ENCODE assay signal across 8 mouse cellular contexts in genomic region chr5:144100149-144100935, GRCm38 (mm10). TPM values are rescaled to one million over a fixed set of nuclear protein-coding genes. Genes with fewer than 3 reads are reported as not detected.
DNase-seq lines count a peak whose midpoint lies in the region; ATAC-seq and TF ChIP-seq lines count a peak whose summit lies in the region.

TSS of gene Lmtk2 (plus strand) at chr5:144100436.

- H3K4me2 ChIP-seq in forebrain, embryonic 13.5 days = peak within 1 kb of the TSS; percentile 70
- H3K4me2 ChIP-seq in liver, postnatal 0 days (ENCODE audit: low read depth, low read length) = peak within 1 kb of the TSS; percentile 99
- peak within 1 kb of the TSS; percentile 65 for H3K4me2 ChIP-seq in neural tube, embryonic 14.5 days (ENCODE audit: low read depth, low read length)

- peak; percentile 100 for ATAC-seq in forebrain, embryonic 13.5 days
- ATAC-seq in liver, postnatal 0 days = peak; percentile 99
- ATAC-seq in neural tube, embryonic 14.5 days (ENCODE audit: low read depth) = peak; percentile 100

- peak within 1 kb of the TSS; percentile 97 for H3K9ac ChIP-seq in forebrain, embryonic 13.5 days
- H3K9ac ChIP-seq in liver, postnatal 0 days (replicated peaks) = peak within 1 kb of the TSS; percentile 95
- H3K9ac ChIP-seq in neural tube, embryonic 14.5 days (replicated peaks; ENCODE audit: low read depth, low read length) = peak within 1 kb of the TSS; percentile 92

- no peaks in the 10 kb centered on the region for H3K27me3 ChIP-seq in E14TG2a.4 (ENCODE audit: insufficient read depth, low read length)
- peaks cover 11% of the 10 kb centered on the region; the same call in 1 of the 2 replicates for H3K27me3 ChIP-seq in forebrain, embryonic 13.5 days
- H3K27me3 ChIP-seq in liver, postnatal 0 days (ENCODE audit: insufficient read depth, low read length) = peaks cover 12% of the 10 kb centered on the region; the same call in 1 of the 2 replicates
- H3K27me3 ChIP-seq in neural tube, embryonic 14.5 days (ENCODE audit: control insufficient read depth, insufficient read depth, low read length) = no peaks in the 10 kb centered on the region

- H3K4me3 ChIP-seq in E14TG2a.4 (replicated peaks; ENCODE audit: low read length) = peak within 1 kb of the TSS; percentile 95
- H3K4me3 ChIP-seq in forebrain, embryonic 13.5 days = peak within 1 kb of the TSS; percentile 99
- H3K4me3 ChIP-seq in liver, postnatal 0 days (ENCODE audit: low read depth, low read length) = peak within 1 kb of the TSS; percentile 96
- peak within 1 kb of the TSS; percentile 93 for H3K4me3 ChIP-seq in neural tube, embryonic 14.5 days (ENCODE audit: low read depth, low read length)

- TF ChIP-seq EP300 in liver, postnatal 0 days (IDR thresholded peaks at IDR 0.05; ENCODE audit: low read depth) = no peak

- peaks cover 26% of the 10 kb centered on the region for H3K9me3 ChIP-seq in E14TG2a.4 (ENCODE audit: low read length)
- H3K9me3 ChIP-seq in forebrain, embryonic 13.5 days (replicated peaks) = no peaks in the 10 kb centered on the region
- H3K9me3 ChIP-seq in liver, postnatal 0 days (ENCODE audit: low read length) = no peaks in the 10 kb centered on the region
- no peaks in the 10 kb centered on the region for H3K9me3 ChIP-seq in neural tube, embryonic 14.5 days (ENCODE audit: control insufficient read depth, low read length)

- peak within 1 kb of the TSS; percentile 91 for H3K27ac ChIP-seq in forebrain, embryonic 13.5 days
- H3K27ac ChIP-seq in liver, postnatal 0 days (ENCODE audit: low read depth) = peak within 1 kb of the TSS; percentile 68
- H3K27ac ChIP-seq in neural tube, embryonic 14.5 days (ENCODE audit: low read depth, low read length) = peak within 1 kb of the TSS; percentile 90

- peak; percentile 80 for TF ChIP-seq CTCF in E14TG2a.4 (conservative IDR thresholded peaks at IDR 0.05; ENCODE audit: low read length)
- peak; percentile 97 for TF ChIP-seq CTCF in liver, postnatal 0 days (IDR thresholded peaks at IDR 0.05; ENCODE audit: low read depth)

- 0% methylated on average over 62 of the region's 90 CpGs for WGBS in forebrain, embryonic 13.5 days
- WGBS in large intestine, adult 2 months = under 1% methylated on average over 90 of the region's 90 CpGs
- WGBS in liver, postnatal 0 days (ENCODE audit: insufficient replicate concordance) = 1% methylated on average over 76 of the region's 90 CpGs
- WGBS in neural tube, embryonic 14.5 days = under 1% methylated on average over 59 of the region's 90 CpGs

- DNase-seq in c-Kit-positive CD71-positive TER-119-positive erythroid progenitor cells, embryonic 14.5 days (ENCODE audit: low spot score) = peak; percentile 92
- peak; percentile 98 to 99 for DNase-seq in heart, postnatal 10 days
- DNase-seq in large intestine, adult 2 months (ENCODE audit: low read depth, low spot score) = peak; percentile 78
- DNase-seq in liver, postnatal 0 days = peak; percentile 96
- DNase-seq in testis, postnatal 10 days (ENCODE audit: low spot score) = peak; percentile 98

- intact Hi-C loops in heart, postnatal 10 days (cut with DNase I) = loop anchor here (1.0 kb wide), 1 partner anchor 53 kb away; no protein-coding TSS in a partner anchor

- H3K36me3 ChIP-seq in E14TG2a.4 (ENCODE audit: insufficient read depth, low read length) = no peaks in the 10 kb centered on the region
- H3K36me3 ChIP-seq in forebrain, embryonic 13.5 days (ENCODE audit: poor library complexity, severe bottlenecking) = no peaks in the 10 kb centered on the region
- H3K36me3 ChIP-seq in liver, postnatal 0 days (replicated peaks; ENCODE audit: insufficient read depth, low read length) = no peaks in the 10 kb centered on the region
- no peaks in the 10 kb centered on the region for H3K36me3 ChIP-seq in neural tube, embryonic 14.5 days (ENCODE audit: control insufficient read depth, insufficient read depth, low read length)

- peaks cover 59% of the 10 kb centered on the region for H3K4me1 ChIP-seq in E14TG2a.4 (replicated peaks; ENCODE audit: low read depth, low read length)
- H3K4me1 ChIP-seq in forebrain, embryonic 13.5 days = peaks cover 25% of the 10 kb centered on the region
- H3K4me1 ChIP-seq in liver, postnatal 0 days (ENCODE audit: insufficient read depth) = peaks cover 20% of the 10 kb centered on the region
- peaks cover 6% of the 10 kb centered on the region for H3K4me1 ChIP-seq in neural tube, embryonic 14.5 days (ENCODE audit: control insufficient read depth, insufficient read depth, low read length)

RNA-seq across cellular contexts. Expression of gene Lmtk2, which starts in this region (rescaled TPM):
- 6.3 and 6.9 TPM in 2 replicates for polyA plus RNA-seq in forebrain, embryonic 13.5 days (2015; fragmentation: Nextera tagmentation; extraction: Ambion mirVana)
- 10 to 100 TPM; 19.9 to 22.6 TPM for total RNA-seq in heart, postnatal 10 days (2021)
- polyA plus RNA-seq in large intestine, adult 2 months (2012; rRNA removed) = 21.9 and 31.0 TPM in 2 replicates
- 1.1 and 1.2 TPM in 2 replicates for polyA plus RNA-seq in liver, postnatal 0 days (2015; fragmentation: Nextera tagmentation; extraction: Ambion mirVana)
- 10.8 and 11.1 TPM in 2 replicates for polyA plus RNA-seq in neural tube, embryonic 14.5 days (2014; fragmentation: Nextera tagmentation; extraction: Ambion mirVana)

Comparison
In these comparisons a context has a peak if more than half of its experiments do, and no peak if none do; other contexts are left out.
1. Peak in every context shown above with its lines: DNase-seq, ATAC-seq, H3K4me3 ChIP-seq and H3K27ac ChIP-seq.